Mouse (Mus musculus): ENCODE data around the gene Reg2.

- no peak for TF ChIP-seq POLR2A (IDR thresholded peaks at IDR 0.05; ENCODE audit: insufficient read depth, low read depth, low read length)
- TF ChIP-seq CTCF (IDR thresholded peaks at IDR 0.05): no peak
- TF ChIP-seq EP300 (IDR thresholded peaks at IDR 0.05; ENCODE audit: insufficient read depth, low read depth, low read length): no peak
Observed at GRCm38 (mm10) chr6:78385609-78386008, 9.8 kb upstream of the Reg2 start.
